Comparison of ENCODE assay signal across 12 mouse cellular contexts in genomic region chr3:84235420-84236304, GRCm38 (mm10).
DNase-seq lines count a peak whose midpoint lies in the region; ATAC-seq lines count a peak whose summit lies in the region.
"Had no signal": no experiment of that assay in that cellular context is flagged by ENCODE, and none has a peak within 500 bp of the region (broad histone marks: within the 10 kb centered on the region; RNA-seq: fewer than 3 reads in every experiment).

No protein-coding gene starts in this region.

- H3K27me3 ChIP-seq in heart, embryonic 15.5 days, result no peaks in the 10 kb centered on the region
- H3K27me3 ChIP-seq: limb, embryonic 12.5 days had no signal

- 66% methylated on average over 10 of the region's 10 CpGs for WGBS in heart, embryonic 15.5 days

- no peak overlapping the region for H3K4me3 ChIP-seq in heart, embryonic 15.5 days
- H3K4me3 ChIP-seq: limb, embryonic 12.5 days; myocyte had no signal

- no peaks in the 10 kb centered on the region for H3K9me3 ChIP-seq in heart, embryonic 15.5 days (replicated peaks)

- no peaks in the 10 kb centered on the region for H3K36me3 ChIP-seq in heart, embryonic 15.5 days
- H3K36me3 ChIP-seq: limb, embryonic 12.5 days had no signal

- peaks cover 6% of the 10 kb centered on the region for H3K4me1 ChIP-seq in heart, embryonic 15.5 days (replicated peaks)
- H3K4me1 ChIP-seq: limb, embryonic 12.5 days had no signal

- H3K4me2 ChIP-seq in heart, embryonic 15.5 days, result no peak overlapping the region
- H3K4me2 ChIP-seq: limb, embryonic 12.5 days had no signal

- H3K9ac ChIP-seq in heart, embryonic 15.5 days, result no peak overlapping the region
- H3K9ac ChIP-seq: limb, embryonic 12.5 days had no signal

- H3K27ac ChIP-seq in heart, embryonic 15.5 days, result no peak overlapping the region
- H3K27ac ChIP-seq: limb, embryonic 12.5 days had no signal

- no peak for DNase-seq in heart, postnatal 14 days
- DNase-seq in embryo, embryonic 10.5 days (ENCODE audit: low spot score), result peak; percentile 42
- peak; percentile 63 for DNase-seq in kidney, postnatal 10 days
- DNase-seq in lung, postnatal 25 days (ENCODE audit: low spot score), result peak; percentile 32
- DNase-seq in adrenal gland, postnatal 10 days, result no peak
- no peak for DNase-seq in cerebellum, adult 18-20 months
- DNase-seq in right cerebral cortex, postnatal 10 days (ENCODE audit: low spot score in 2 of 2), result no peak
- DNase-seq: cerebellum, adult 11 months; thymus, postnatal 14 days had no signal

- ATAC-seq in heart, embryonic 15.5 days (replicated peaks; ENCODE audit: insufficient number of reproducible peaks, insufficient read depth, low FRiP score, low read depth), result 0 out of 2 replicates have a peak, but pooled peaks have one; percentile 32

- intact Hi-C loops in heart, postnatal 14 days (cut with DNase I), result no loop called here

Comparison
In these comparisons a context has a peak if more than half of its experiments do, and no peak if none do; other contexts are left out.
1. DNase-seq: peak in embryo, embryonic 10.5 days (single experiment), kidney, postnatal 10 days (single experiment) and lung, postnatal 25 days (single experiment); none in heart, postnatal 14 days (0 of 2), adrenal gland, postnatal 10 days (single experiment), cerebellum, adult 18-20 months (0 of 2) and right cerebral cortex, postnatal 10 days (0 of 2).